Mouse (Mus musculus): ENCODE data around the gene Farp1. TPM values are rescaled to one million over a fixed set of nuclear protein-coding genes. Genes with fewer than 3 reads are reported as not detected.

The Farp1 gene
- total and polyA plus RNA-seq, 2 experiments, result 4.2 to 8.6 TPM

DNA sequence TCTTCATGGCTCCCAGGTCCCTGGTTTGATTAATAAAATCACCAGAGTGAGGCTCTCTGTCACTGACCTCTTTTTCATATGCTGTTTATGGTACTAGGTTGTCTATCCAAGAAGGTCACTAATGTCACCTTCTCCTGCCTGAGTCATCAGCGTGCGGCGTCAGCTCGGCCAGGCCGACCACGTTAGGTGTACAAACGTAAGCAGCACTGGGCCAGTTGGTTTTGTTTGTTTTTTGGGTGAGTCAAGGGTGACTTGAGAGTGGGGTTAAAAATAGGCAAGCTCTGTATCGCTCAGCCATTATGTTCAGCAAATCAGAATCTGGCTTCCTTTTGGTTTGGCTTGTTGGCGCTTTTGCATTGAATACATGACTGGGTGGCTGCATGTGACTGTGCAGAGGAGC, 155.4 kb downstream of the Farp1 start:
- TF ChIP-seq CTCF (IDR thresholded peaks at IDR 0.05; ENCODE audit: low read depth, low read length) (no peak), POLR2A (IDR thresholded peaks at IDR 0.05; ENCODE audit: extremely low read depth, insufficient read depth, low read length) (no peak)
- Histone ChIP-seq H3K36me3 (ENCODE audit: control insufficient read depth, insufficient read depth, low read length) (no peaks in the 10 kb centered on the region), H3K4me3 (ENCODE audit: insufficient read depth, low read depth, low read length) (no peak overlapping the region), H3K9ac (ENCODE audit: low read depth, low read length) (no peak overlapping the region), H3K27me3 (ENCODE audit: control insufficient read depth, insufficient read depth, low read length) (no peaks in the 10 kb centered on the region), H3K79me2 (ENCODE audit: control insufficient read depth, insufficient read depth, low read length) (no peaks in the 10 kb centered on the region), H3K27ac (replicated peaks; ENCODE audit: insufficient read depth, low read depth, low read length) (no peak overlapping the region), H3K4me1 (ENCODE audit: control insufficient read depth, insufficient read depth, low read length) (peaks cover 4% of the 10 kb centered on the region; the same call in 1 of the 2 replicates)
- peak; percentile 48 for DNase-seq (ENCODE audit: extremely low read depth, low read depth, low spot score)
- WGBS, result 33% methylated on average over 9 of the region's 9 CpGs

GRCm38 (mm10) chr14:121191739-121192138, 156.7 kb downstream of the Farp1 start:
- no peak overlapping the region for H3K4me3 ChIP-seq (ENCODE audit: insufficient read depth, low read depth, low read length)
- no peak overlapping the region for H3K9ac ChIP-seq (ENCODE audit: low read depth, low read length)
- peak; percentile 51 for DNase-seq (ENCODE audit: extremely low read depth, low read depth, low spot score)
- H3K27me3 ChIP-seq (ENCODE audit: control insufficient read depth, insufficient read depth, low read length), result no peaks in the 10 kb centered on the region
- TF ChIP-seq POLR2A (IDR thresholded peaks at IDR 0.05; ENCODE audit: extremely low read depth, insufficient read depth, low read length) (no peak), CTCF (IDR thresholded peaks at IDR 0.05; ENCODE audit: low read depth, low read length) (no peak)
- no peaks in the 10 kb centered on the region for H3K79me2 ChIP-seq (ENCODE audit: control insufficient read depth, insufficient read depth, low read length)
- peaks cover 4% of the 10 kb centered on the region; the same call in 1 of the 2 replicates for H3K4me1 ChIP-seq (ENCODE audit: control insufficient read depth, insufficient read depth, low read length)
- WGBS, result 29% methylated on average over 13 of the region's 13 CpGs
- H3K36me3 ChIP-seq (ENCODE audit: control insufficient read depth, insufficient read depth, low read length), result no peaks in the 10 kb centered on the region
- H3K27ac ChIP-seq (replicated peaks; ENCODE audit: insufficient read depth, low read depth, low read length), result no peak overlapping the region

GRCm38 (mm10) chr14:121192394-121192793, 157.4 kb downstream of the Farp1 start:
- 40% methylated on average over 5 of the region's 5 CpGs for WGBS
- H3K27ac ChIP-seq (replicated peaks; ENCODE audit: insufficient read depth, low read depth, low read length), result no peak overlapping the region
- H3K79me2 ChIP-seq (ENCODE audit: control insufficient read depth, insufficient read depth, low read length), result no peaks in the 10 kb centered on the region
- no peak overlapping the region for H3K4me3 ChIP-seq (ENCODE audit: insufficient read depth, low read depth, low read length)
- H3K27me3 ChIP-seq (ENCODE audit: control insufficient read depth, insufficient read depth, low read length), result no peaks in the 10 kb centered on the region
- no peak for TF ChIP-seq CTCF (IDR thresholded peaks at IDR 0.05; ENCODE audit: low read depth, low read length)
- no peak for TF ChIP-seq POLR2A (IDR thresholded peaks at IDR 0.05; ENCODE audit: extremely low read depth, insufficient read depth, low read length)
- H3K36me3 ChIP-seq (ENCODE audit: control insufficient read depth, insufficient read depth, low read length), result no peaks in the 10 kb centered on the region
- DNase-seq (ENCODE audit: extremely low read depth, low read depth, low spot score), result no peak
- no peak overlapping the region for H3K9ac ChIP-seq (ENCODE audit: low read depth, low read length)
- H3K4me1 ChIP-seq (ENCODE audit: control insufficient read depth, insufficient read depth, low read length), result peaks cover 4% of the 10 kb centered on the region; the same call in 1 of the 2 replicates

- no peaks in the 10 kb centered on the region for H3K27me3 ChIP-seq (ENCODE audit: control insufficient read depth, insufficient read depth, low read length)
- no peak overlapping the region for H3K4me3 ChIP-seq (ENCODE audit: insufficient read depth, low read depth, low read length)
- H3K79me2 ChIP-seq (ENCODE audit: control insufficient read depth, insufficient read depth, low read length), result no peaks in the 10 kb centered on the region
- no peaks in the 10 kb centered on the region for H3K36me3 ChIP-seq (ENCODE audit: control insufficient read depth, insufficient read depth, low read length)
- H3K9ac ChIP-seq (ENCODE audit: low read depth, low read length), result no peak overlapping the region
- 99% methylated on average over 2 of the region's 2 CpGs for WGBS
- H3K27ac ChIP-seq (replicated peaks; ENCODE audit: insufficient read depth, low read depth, low read length), result no peak overlapping the region
- peaks cover 4% of the 10 kb centered on the region; the same call in 1 of the 2 replicates for H3K4me1 ChIP-seq (ENCODE audit: control insufficient read depth, insufficient read depth, low read length)
- DNase-seq (ENCODE audit: extremely low read depth, low read depth, low spot score), result no peak
- TF ChIP-seq POLR2A (IDR thresholded peaks at IDR 0.05; ENCODE audit: extremely low read depth, insufficient read depth, low read length) (no peak), CTCF (IDR thresholded peaks at IDR 0.05; ENCODE audit: low read depth, low read length) (no peak)
Measured at GRCm38 (mm10) chr14:121193981-121194380, 159.0 kb downstream of the Farp1 start.

GRCm38 (mm10) chr14:121198915-121199572, 164.0 kb downstream of the Farp1 start:
- DNase-seq (ENCODE audit: extremely low read depth, low read depth, low spot score), result no peak
- Histone ChIP-seq H3K27me3 (ENCODE audit: control insufficient read depth, insufficient read depth, low read length) (no peaks in the 10 kb centered on the region), H3K27ac (replicated peaks; ENCODE audit: insufficient read depth, low read depth, low read length) (no peak overlapping the region), H3K79me2 (ENCODE audit: control insufficient read depth, insufficient read depth, low read length) (no peaks in the 10 kb centered on the region), H3K36me3 (ENCODE audit: control insufficient read depth, insufficient read depth, low read length) (no peaks in the 10 kb centered on the region), H3K9ac (ENCODE audit: low read depth, low read length) (no peak overlapping the region), H3K4me1 (ENCODE audit: control insufficient read depth, insufficient read depth, low read length) (no peaks in the 10 kb centered on the region), H3K4me3 (ENCODE audit: insufficient read depth, low read depth, low read length) (no peak overlapping the region)
- TF ChIP-seq CTCF (IDR thresholded peaks at IDR 0.05; ENCODE audit: low read depth, low read length) (no peak), POLR2A (IDR thresholded peaks at IDR 0.05; ENCODE audit: extremely low read depth, insufficient read depth, low read length) (no peak)
- 84% methylated on average over 14 of the region's 14 CpGs for WGBS

- Histone ChIP-seq H3K36me3 (ENCODE audit: control insufficient read depth, insufficient read depth, low read length) (no peaks in the 10 kb centered on the region), H3K27ac (replicated peaks; ENCODE audit: insufficient read depth, low read depth, low read length) (no peak overlapping the region), H3K4me3 (ENCODE audit: insufficient read depth, low read depth, low read length) (no peak overlapping the region), H3K4me1 (ENCODE audit: control insufficient read depth, insufficient read depth, low read length) (no peaks in the 10 kb centered on the region), H3K27me3 (ENCODE audit: control insufficient read depth, insufficient read depth, low read length) (no peaks in the 10 kb centered on the region), H3K9ac (ENCODE audit: low read depth, low read length) (no peak overlapping the region), H3K79me2 (ENCODE audit: control insufficient read depth, insufficient read depth, low read length) (no peaks in the 10 kb centered on the region)
- WGBS, result 82% methylated on average over 8 of the region's 8 CpGs
- TF ChIP-seq CTCF (IDR thresholded peaks at IDR 0.05; ENCODE audit: low read depth, low read length), result no peak
- no peak for TF ChIP-seq POLR2A (IDR thresholded peaks at IDR 0.05; ENCODE audit: extremely low read depth, insufficient read depth, low read length)
- DNase-seq (ENCODE audit: extremely low read depth, low read depth, low spot score), result no peak
Measured at GRCm38 (mm10) chr14:121199789-121200188, 164.8 kb downstream of the Farp1 start.
